Mouse (Mus musculus) heart, adult 10 weeks (tissue): ENCODE measurements around the gene Ing5. TPM values are rescaled to one million over a fixed set of nuclear protein-coding genes. Genes with fewer than 3 reads are reported as not detected.

Experiments used
- polyA plus RNA-seq: library from polyadenylated mRNA; stranded (reverse); fragments of 350-450 nt; fragmentation: Illumina TruSeq; extraction: RNeasy Lipid Tissue Mini Kit (QIAGEN cat#74804); gene quantifications from one replicate; pipeline ENCODE4 v1.2.3, GENCODE M21; 2014; ENCODE audit warnings: low read depth, low replicate concordance

Gene Ing5
- 8.3 TPM for polyA plus RNA-seq

GRCm38 (mm10) chr1:93803556-93804507 lies at the start of gene Ing5:
Gene Ing5 (plus strand): TSS chr1:93803965.

GRCm38 (mm10) chr1:93754573-93755290 lies 49.0 kb upstream of the Ing5 start, which contains the start of gene Thap4:
Gene Thap4 (minus strand): TSS chr1:93754864.

GRCm38 (mm10) chr1:93801741-93802238 lies 2.0 kb upstream of the Ing5 start, which contains the start of gene Dtymk:
Gene Dtymk (minus strand): TSS chr1:93801934.

GRCm38 (mm10) chr1:93824609-93825008 lies 20.8 kb downstream of the Ing5 start, which contains the start of gene D2hgdh:
Gene D2hgdh (plus strand): TSS chr1:93824909.

GRCm38 (mm10) chr1:93861048-93861447 lies 57.3 kb downstream of the Ing5 start, which contains the start of gene Gal3st2:
Gene Gal3st2 (plus strand): TSS chr1:93861306.

Other genes starting within 250 kb of the Ing5 start
- 97.2 TPM for gene Stk25, start 145.3 kb upstream of the Ing5 start, polyA plus RNA-seq
- 7.0 TPM for gene Bok, start 118.3 kb upstream of the Ing5 start, polyA plus RNA-seq
- gene Atg4b, start 52.5 kb upstream of the Ing5 start, polyA plus RNA-seq: 28.9 TPM
- 88.9 TPM for gene Thap4, start 49.1 kb upstream of the Ing5 start, polyA plus RNA-seq
- gene Dtymk, start 2.0 kb upstream of the Ing5 start, polyA plus RNA-seq: 30.9 TPM
- 39.2 TPM for gene D2hgdh, start 20.9 kb downstream of the Ing5 start, polyA plus RNA-seq
- 0.39 TPM for gene Gal3st2, start 57.3 kb downstream of the Ing5 start, polyA plus RNA-seq
- 0.68 TPM for gene Gal3st2b, start 114.3 kb downstream of the Ing5 start, polyA plus RNA-seq
- gene Gal3st2c, start 186.5 kb downstream of the Ing5 start, polyA plus RNA-seq: 2.0 TPM
- not detected for gene Neu4, start 216.5 kb downstream of the Ing5 start, polyA plus RNA-seq
- not detected for gene Pdcd1, start 248.6 kb downstream of the Ing5 start, polyA plus RNA-seq